Mouse (Mus musculus) C2C12 (cell line): ENCODE data around the gene Mprip.

Experiments used
- MAX ChIP-seq: IDR thresholded peaks from one replicate; pipeline ENCODE4 v1.6.1; 2011; ENCODE audit warnings: mild to moderate bottlenecking, control low read depth
- MYOD1 ChIP-seq: IDR thresholded peaks from one replicate; pipeline ENCODE4 v1.6.1; 2011; ENCODE audit warnings: low read depth; ENCODE audit not compliant: control insufficient read depth, insufficient read length
- USF1 ChIP-seq: IDR thresholded peaks from one replicate; pipeline ENCODE4 v1.6.1; 2011; ENCODE audit warnings: low read depth, mild to moderate bottlenecking, control low read depth, moderate library complexity

- no peak for TF ChIP-seq MYOD1
- no peak for TF ChIP-seq USF1
- no peak for TF ChIP-seq MAX
Observed at GRCm38 (mm10) chr11:59731821-59732220, 70.7 kb downstream of the Mprip start.
